In genomic region chr5:69541680-69542079, GRCm38 (mm10) we compare ENCODE assay signal across 24 mouse cellular contexts. TPM values are rescaled to one million over a fixed set of nuclear protein-coding genes. Genes with fewer than 3 reads are reported as not detected.
A peak's percentile ranks its signal among the peaks of the same experiment; 100 is the strongest.
DNase-seq lines count a peak whose midpoint lies in the region; ATAC-seq and TF ChIP-seq lines count a peak whose summit lies in the region.
"Had no signal": no experiment of that assay in that cellular context is flagged by ENCODE, and none has a peak within 500 bp of the region (broad histone marks: within the 10 kb centered on the region; RNA-seq: fewer than 3 reads in every experiment).

No protein-coding gene starts in this region.

- H3K9me3 ChIP-seq in heart, embryonic 16.5 days (replicated peaks; ENCODE audit: control insufficient read depth, low read length) = no peaks in the 10 kb centered on the region
- H3K9me3 ChIP-seq in heart, embryonic 11.5 days (replicated peaks; ENCODE audit: control insufficient read depth, low read length) = no peaks in the 10 kb centered on the region
- H3K9me3 ChIP-seq: embryonic facial prominence, embryonic 15.5 days; forebrain, embryonic 10.5 days; heart, embryonic 10.5 days; hindbrain, embryonic 15.5 days had no signal

- peak overlapping the region; percentile 47 for H3K4me3 ChIP-seq in heart, adult 2 months
- no peak overlapping the region for H3K4me3 ChIP-seq in heart, embryonic 16.5 days (ENCODE audit: low read length)
- H3K4me3 ChIP-seq in heart, embryonic 11.5 days (ENCODE audit: low read depth, low read length) = no peak overlapping the region
- H3K4me3 ChIP-seq in bone marrow macrophage, adult 2 months (ENCODE audit: insufficient read depth, low read length) = no peak overlapping the region
- H3K4me3 ChIP-seq: embryonic facial prominence, embryonic 15.5 days; erythroblast, embryonic 14.5 days; forebrain, embryonic 10.5 days; heart, embryonic 10.5 days; hindbrain, embryonic 15.5 days had no signal

- ATAC-seq in heart, embryonic 16.5 days (replicated peaks; ENCODE audit: extremely low read depth, insufficient read depth, low FRiP score) = no peak; the same call in 1 of the 2 replicates
- ATAC-seq in heart, embryonic 11.5 days (replicated peaks; ENCODE audit: insufficient number of reproducible peaks, low FRiP score, low TSS enrichment) = no peak
- ATAC-seq: forebrain, embryonic 14.5 days; intestine, embryonic 16.5 days had no signal

- H3K9ac ChIP-seq in heart, adult 2 months (ENCODE audit: low read depth, low read length) = no peak overlapping the region
- 0 out of 2 replicates have a peak overlapping the region, but pooled peaks have one; percentile 30 for H3K9ac ChIP-seq in heart, embryonic 16.5 days (ENCODE audit: low read length)
- H3K9ac ChIP-seq in heart, embryonic 11.5 days (ENCODE audit: low read depth, low read length) = no peak overlapping the region
- H3K9ac ChIP-seq: embryonic facial prominence, embryonic 15.5 days; hindbrain, embryonic 15.5 days had no signal

- 50% methylated on average over 1 of the region's 1 CpGs for WGBS in heart, adult 2 months
- WGBS in heart, embryonic 16.5 days = 53% methylated on average over 1 of the region's 1 CpGs
- 74% methylated on average over 1 of the region's 1 CpGs for WGBS in heart, embryonic 11.5 days (ENCODE audit: insufficient replicate concordance)

- peaks cover 4% of the 10 kb centered on the region for H3K36me3 ChIP-seq in heart, adult 2 months (ENCODE audit: control insufficient read depth, insufficient read depth, low read length)
- no peaks in the 10 kb centered on the region for H3K36me3 ChIP-seq in heart, embryonic 16.5 days (ENCODE audit: control insufficient read depth, insufficient read depth)
- H3K36me3 ChIP-seq in heart, embryonic 11.5 days (ENCODE audit: control insufficient read depth, insufficient read depth, low read length) = no peaks in the 10 kb centered on the region
- H3K36me3 ChIP-seq: embryonic facial prominence, embryonic 15.5 days; forebrain, embryonic 10.5 days; heart, embryonic 10.5 days; hindbrain, embryonic 15.5 days had no signal

- H3K27ac ChIP-seq in heart, adult 2 months = peak overlapping the region; percentile 94
- H3K27ac ChIP-seq in heart, embryonic 16.5 days (ENCODE audit: low read length) = no peak overlapping the region; the same call in 1 of the 2 replicates
- H3K27ac ChIP-seq in heart, embryonic 11.5 days (ENCODE audit: low read depth, low read length) = no peak overlapping the region
- H3K27ac ChIP-seq in bone marrow macrophage, adult 2 months (ENCODE audit: insufficient read depth, low read depth, low read length) = peak overlapping the region; percentile 27; the same call in 1 of the 2 replicates
- H3K27ac ChIP-seq: embryonic facial prominence, embryonic 15.5 days; forebrain, embryonic 10.5 days; heart, embryonic 10.5 days; hindbrain, embryonic 15.5 days had no signal

- intact Hi-C loops in heart, adult 2 months (cut with DNase I) = no loop called here
- intact Hi-C loops in heart, postnatal 14 days (cut with DNase I) = no loop called here

- no peak for DNase-seq in heart, adult 2 months
- no peak for DNase-seq in heart, postnatal 14 days
- no peak for DNase-seq in layer of hippocampus, adult 9-11 months
- DNase-seq: adrenal gland, adult 2 months; adrenal gland, postnatal 25 days; cerebellum, adult 11 months; cerebellum, adult 8-10 months; cerebellum, postnatal 14 days; embryo, embryonic 11 days; gastrocnemius, postnatal 10 days; kidney, adult 8-10 months had no signal

- H3K27me3 ChIP-seq in heart, adult 2 months (ENCODE audit: control insufficient read depth, insufficient read depth, low read length) = no peaks in the 10 kb centered on the region
- no peaks in the 10 kb centered on the region for H3K27me3 ChIP-seq in heart, embryonic 16.5 days (ENCODE audit: control insufficient read depth, insufficient read depth, low read length)
- H3K27me3 ChIP-seq in heart, embryonic 11.5 days (ENCODE audit: control insufficient read depth, insufficient read depth, low read length) = no peaks in the 10 kb centered on the region
- H3K27me3 ChIP-seq: embryonic facial prominence, embryonic 15.5 days; hindbrain, embryonic 15.5 days had no signal

- no peaks in the 10 kb centered on the region; the same call in 1 of the 2 replicates for H3K4me1 ChIP-seq in heart, adult 2 months (ENCODE audit: control insufficient read depth, insufficient read depth, low read length)
- peaks cover 3% of the 10 kb centered on the region; the same call in 1 of the 2 replicates for H3K4me1 ChIP-seq in heart, embryonic 16.5 days (ENCODE audit: control insufficient read depth, insufficient read depth, low read length)
- H3K4me1 ChIP-seq in heart, embryonic 11.5 days (ENCODE audit: control insufficient read depth, insufficient read depth, low read length) = no peaks in the 10 kb centered on the region
- peaks cover 14% of the 10 kb centered on the region for H3K4me1 ChIP-seq in bone marrow macrophage, adult 2 months (ENCODE audit: control insufficient read depth, insufficient read depth, low read length)
- H3K4me1 ChIP-seq: embryonic facial prominence, embryonic 15.5 days; forebrain, embryonic 10.5 days; heart, embryonic 10.5 days; hindbrain, embryonic 15.5 days had no signal

- TF ChIP-seq POLR2A in heart, adult 2 months (IDR thresholded peaks at IDR 0.05; ENCODE audit: insufficient read depth, low read depth, low read length) = no peak
- no peak for TF ChIP-seq POLR2A in bone marrow macrophage, adult 2 months (IDR thresholded peaks at IDR 0.05; ENCODE audit: borderline replicate concordance, low read depth, low read length)

- no peak for TF ChIP-seq CTCF in heart, adult 2 months (IDR thresholded peaks at IDR 0.05)
- no peak for TF ChIP-seq CTCF in bone marrow macrophage, adult 2 months (IDR thresholded peaks at IDR 0.05; ENCODE audit: low read depth, low read length)

- no peaks in the 10 kb centered on the region for H3K79me2 ChIP-seq in heart, adult 2 months (replicated peaks; ENCODE audit: control insufficient read depth, insufficient read depth, low read length)

- no peak for TF ChIP-seq EP300 in heart, adult 2 months (IDR thresholded peaks at IDR 0.05; ENCODE audit: insufficient read depth, low read depth, low read length)

- H3K4me2 ChIP-seq in heart, embryonic 16.5 days (ENCODE audit: low read depth, low read length) = no peak overlapping the region
- no peak overlapping the region for H3K4me2 ChIP-seq in heart, embryonic 11.5 days
- H3K4me2 ChIP-seq: embryonic facial prominence, embryonic 15.5 days; hindbrain, embryonic 15.5 days had no signal

RNA-seq across cellular contexts. Expression of gene Yipf7, which starts 0.8 kb away (rescaled TPM):
- total RNA-seq in heart, adult 2 months (2021) = 100 to 1,000 TPM; 164 to 193 TPM
- polyA plus RNA-seq in heart, adult 2 months (2012; rRNA removed) = 211 and 385 TPM in 2 replicates
- total RNA-seq in heart, postnatal 14 days (2021) = 100 to 1,000 TPM; 126 to 146 TPM
- polyA plus RNA-seq in heart, embryonic 16.5 days (2015; fragmentation: Nextera tagmentation; extraction: Ambion mirVana) = 18.9 and 22.4 TPM in 2 replicates
- 2.9 and 4.4 TPM in 2 replicates for polyA plus RNA-seq in heart, embryonic 11.5 days (2014; fragmentation: Nextera tagmentation; extraction: Ambion mirVana)
- not detected in 2 replicates for polyA plus RNA-seq in bone marrow macrophage, adult 2 months (2012; ENCODE audit: insufficient read depth, insufficient read length, missing spikeins)
- total RNA-seq: adrenal gland, adult 2 months; adrenal gland, postnatal 25 days; common myeloid progenitor, adult 5-6 weeks had no signal
- polyA plus RNA-seq: adrenal gland, adult 2 months; embryonic facial prominence, embryonic 11.5 days; embryonic facial prominence, embryonic 15.5 days; erythroblast, embryonic 14.5 days; forebrain, embryonic 10.5 days; forebrain, embryonic 14.5 days; hindbrain, embryonic 11.5 days; hindbrain, embryonic 15.5 days; intestine, embryonic 16.5 days had no signal

RNA-seq across cellular contexts. Expression of gene Guf1, which starts 15.0 kb away (rescaled TPM):
- 10 to 100 TPM; 27.5 to 30.8 TPM for total RNA-seq in heart, adult 2 months (2021)
- 4.6 and 11.9 TPM in 2 replicates for polyA plus RNA-seq in heart, adult 2 months (2012; rRNA removed)
- total RNA-seq in heart, postnatal 14 days (2021) = 10 to 100 TPM; 27.7 to 30.5 TPM
- polyA plus RNA-seq in heart, embryonic 16.5 days (2015; fragmentation: Nextera tagmentation; extraction: Ambion mirVana) = 33.9 and 34.8 TPM in 2 replicates
- polyA plus RNA-seq in heart, embryonic 11.5 days (2014; fragmentation: Nextera tagmentation; extraction: Ambion mirVana) = 31.3 and 32.7 TPM in 2 replicates
- 16.4 and 18.5 TPM in 2 replicates for polyA plus RNA-seq in bone marrow macrophage, adult 2 months (2012; ENCODE audit: insufficient read depth, insufficient read length, missing spikeins)

RNA-seq across cellular contexts. Expression of gene Gnpda2, which starts 50.5 kb away (rescaled TPM):
- total RNA-seq in heart, adult 2 months (2021) = 10 to 100 TPM in 1 of 2 experiments, 1 to 10 TPM in 1; 9.4 to 11.1 TPM
- polyA plus RNA-seq in heart, adult 2 months (2012; rRNA removed) = 11.4 and 12.4 TPM in 2 replicates
- 10 to 100 TPM; 12.3 to 15.0 TPM for total RNA-seq in heart, postnatal 14 days (2021)
- 34.8 and 36.2 TPM in 2 replicates for polyA plus RNA-seq in heart, embryonic 16.5 days (2015; fragmentation: Nextera tagmentation; extraction: Ambion mirVana)
- polyA plus RNA-seq in heart, embryonic 11.5 days (2014; fragmentation: Nextera tagmentation; extraction: Ambion mirVana) = 25.4 and 27.1 TPM in 2 replicates
- 23.1 and 26.6 TPM in 2 replicates for polyA plus RNA-seq in bone marrow macrophage, adult 2 months (2012; ENCODE audit: insufficient read depth, insufficient read length, missing spikeins)
- polyA plus RNA-seq: erythroblast, embryonic 14.5 days had no signal

Comparison
In these comparisons a context has a peak if more than half of its experiments do, and no peak if none do; other contexts are left out.
1. H3K27ac ChIP-seq: peak in heart, adult 2 months (single experiment) and bone marrow macrophage, adult 2 months (single experiment); none in heart, embryonic 16.5 days (single experiment) and heart, embryonic 11.5 days (single experiment).